Mouse (Mus musculus) hindbrain, postnatal 0 days (tissue): ENCODE results near the gene Cdkn2c. TPM values are rescaled to one million over a fixed set of nuclear protein-coding genes. Genes with fewer than 3 reads are reported as not detected.

Source experiments
- ATAC-seq: fragments of 200-750 bp; cut with Nextera tagmentation; 2 replicates; pipeline ENCODE4 v1.8.0; 2017; ENCODE audit warnings: mild to moderate bottlenecking, moderate TSS enrichment, moderate library complexity
- DNase-seq: peaks from one replicate; pipeline ENCODE4 v3.0.0-alpha.2; 2015; ENCODE audit warnings: low spot score
- H3K27ac ChIP-seq: fragments of 300-500 bp; sonication (generic); 2 replicates; pipeline ENCODE4 v1.5.1; 2014; ENCODE audit warnings: mild to moderate bottlenecking
- H3K27me3 ChIP-seq: fragments of 300-500 bp; sonication (generic); 2 replicates; pipeline ENCODE4 v1.6.1; 2014; ENCODE audit warnings: low read length, mixed read lengths; ENCODE audit not compliant: insufficient read depth
- H3K36me3 ChIP-seq: fragments of 300-500 bp; sonication (generic); 2 replicates; pipeline ENCODE4 v1.6.1; 2014; ENCODE audit warnings: low read length, mixed read lengths; ENCODE audit not compliant: insufficient read depth
- H3K4me1 ChIP-seq: fragments of 300-500 bp; sonication (generic); 2 replicates; pipeline ENCODE4 v1.6.1; 2014; ENCODE audit warnings: antibody characterized with exemption, low read length, mixed read lengths; ENCODE audit not compliant: insufficient read depth
- H3K4me2 ChIP-seq: fragments of 300-500 bp; sonication (generic); 2 replicates; pipeline ENCODE4 v1.6.1; 2014; ENCODE audit warnings: low read depth, mild to moderate bottlenecking, low read length, moderate library complexity, mixed read lengths
- H3K4me3 ChIP-seq: fragments of 300-500 bp; sonication (generic); 2 replicates; pipeline ENCODE4 v1.5.1; 2014; ENCODE audit warnings: low read length
- H3K9ac ChIP-seq: fragments of 300-500 bp; sonication (generic); replicated peaks from 2 replicates; pipeline ENCODE4 v1.6.1; 2014; ENCODE audit warnings: mild to moderate bottlenecking, low read length, moderate library complexity, mixed read lengths
- H3K9me3 ChIP-seq: fragments of 300-500 bp; sonication (generic); 2 replicates; pipeline ENCODE4 v1.6.1; 2016; ENCODE audit warnings: low read length, mixed read lengths
- CTCF ChIP-seq: IDR thresholded peaks from 2 replicates; pipeline ENCODE4 v1.5.1; 2016; ENCODE audit warnings: antibody characterized with exemption, control low read depth, low read depth
- WGBS: fragments of 180-500 bp; shearing (Covaris S2); extraction: QIAGEN DNeasy Blood & Tissue Kit; methylation state at CpG from one replicate; pipeline ENCODE4 v1.1.7; 2014; 5-methylcytosine and 5-hydroxymethylcytosine counted together
- polyA plus RNA-seq: library from polyadenylated mRNA; unstranded; fragments of >200 nt; fragmentation: Nextera tagmentation; extraction: Ambion mirVana; gene quantifications from 2 replicates; pipeline ENCODE4 v1.2.1, GENCODE M21; 2015
- total RNA-seq: library from RNA; depleted of rRNA; stranded (reverse); fragments of >200 nt; gene quantifications from 2 replicates; pipeline ENCODE4 v1.2.3, GENCODE M21; 2014

Cdkn2c gene
- total and polyA plus RNA-seq, 2 experiments from 2014 or later: 6.3 to 9.6 TPM

GRCm38 (mm10) chr4:109657851-109658500, 9.0 kb downstream of the Cdkn2c start:
- H3K27ac ChIP-seq: no peak overlapping the region
- H3K4me2 ChIP-seq: peak overlapping the region; percentile 80
- H3K9me3 ChIP-seq: no peaks in the 10 kb centered on the region
- no peaks in the 10 kb centered on the region for H3K36me3 ChIP-seq
- H3K27me3 ChIP-seq: peaks cover 38% of the 10 kb centered on the region
- WGBS: 4% methylated on average over 20 of the region's 20 CpGs
- TF ChIP-seq CTCF: no peak
- no peak for DNase-seq
- peak; percentile 38; the same call in 1 of the 2 replicates for ATAC-seq
- H3K4me1 ChIP-seq: peaks cover 4% of the 10 kb centered on the region; the same call in 1 of the 2 replicates
- H3K9ac ChIP-seq: peak overlapping the region; percentile 33; the same call in 1 of the 2 replicates
- peak overlapping the region; percentile 45 for H3K4me3 ChIP-seq

GRCm38 (mm10) chr4:109657021-109657850, 9.8 kb downstream of the Cdkn2c start:
- Histone ChIP-seq H3K9ac (peak overlapping the region; percentile 33; the same call in 1 of the 2 replicates), H3K27me3 (peaks cover 35% of the 10 kb centered on the region), H3K4me3 (peak overlapping the region; percentile 45), H3K27ac (no peak overlapping the region), H3K4me2 (peak overlapping the region; percentile 80), H3K4me1 (peaks cover 4% of the 10 kb centered on the region; the same call in 1 of the 2 replicates), H3K36me3 (no peaks in the 10 kb centered on the region), H3K9me3 (no peaks in the 10 kb centered on the region)
- under 1% methylated on average over 52 of the region's 53 CpGs for WGBS
- ATAC-seq: peak; percentile 72
- no peak for TF ChIP-seq CTCF
- DNase-seq: no peak

GRCm38 (mm10) chr4:109656301-109656700, 10.7 kb downstream of the Cdkn2c start:
- no peak for TF ChIP-seq CTCF
- Histone ChIP-seq H3K4me2 (no peak overlapping the region), H3K27ac (no peak overlapping the region), H3K9ac (no peak overlapping the region), H3K27me3 (peaks cover 28% of the 10 kb centered on the region), H3K9me3 (no peaks in the 10 kb centered on the region), H3K36me3 (no peaks in the 10 kb centered on the region), H3K4me3 (no peak overlapping the region), H3K4me1 (peaks cover 4% of the 10 kb centered on the region; the same call in 1 of the 2 replicates)
- DNase-seq: no peak
- no peak for ATAC-seq
- 33% methylated on average over 4 of the region's 4 CpGs for WGBS

DNA sequence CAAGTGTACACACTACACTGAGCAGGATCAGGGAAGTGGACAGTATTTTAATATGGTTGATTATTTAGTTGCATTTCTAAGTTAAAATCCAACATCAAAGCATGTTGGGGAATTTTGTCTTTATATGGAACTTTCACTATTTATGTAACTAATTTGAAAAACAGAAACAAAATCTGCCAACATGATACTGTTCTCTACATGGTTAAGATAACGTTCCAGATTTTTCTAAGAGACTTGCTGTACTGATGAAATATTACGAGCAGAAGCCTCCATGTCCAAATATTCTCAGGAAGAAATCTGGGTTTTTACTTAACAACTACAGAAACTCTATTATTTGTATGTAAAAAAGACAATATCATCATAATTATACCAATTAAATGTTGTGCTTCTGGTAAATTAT, 11.3 kb downstream of the Cdkn2c start:
- TF ChIP-seq CTCF: no peak
- H3K4me3 ChIP-seq: no peak overlapping the region
- no peak overlapping the region for H3K4me2 ChIP-seq
- DNase-seq: no peak
- no peaks in the 10 kb centered on the region for H3K9me3 ChIP-seq
- 65% methylated on average over 2 of the region's 2 CpGs for WGBS
- H3K27ac ChIP-seq: no peak overlapping the region
- H3K27me3 ChIP-seq: peaks cover 24% of the 10 kb centered on the region
- peaks cover 4% of the 10 kb centered on the region; the same call in 1 of the 2 replicates for H3K4me1 ChIP-seq
- no peak for ATAC-seq
- no peaks in the 10 kb centered on the region for H3K36me3 ChIP-seq
- H3K9ac ChIP-seq: no peak overlapping the region

- DNase-seq (no peak), ATAC-seq (no peak)
- no peak overlapping the region for H3K4me2 ChIP-seq
- peaks cover 17% of the 10 kb centered on the region for H3K27me3 ChIP-seq
- TF ChIP-seq CTCF: no peak
- H3K4me3 ChIP-seq: no peak overlapping the region
- H3K36me3 ChIP-seq: no peaks in the 10 kb centered on the region
- no peak overlapping the region for H3K27ac ChIP-seq
- H3K9ac ChIP-seq: no peak overlapping the region
- peaks cover 4% of the 10 kb centered on the region; the same call in 1 of the 2 replicates for H3K4me1 ChIP-seq
- H3K9me3 ChIP-seq: no peaks in the 10 kb centered on the region
- WGBS: 75% methylated on average over 2 of the region's 2 CpGs
Measured at GRCm38 (mm10) chr4:109654701-109655100, 12.3 kb downstream of the Cdkn2c start.

DNA sequence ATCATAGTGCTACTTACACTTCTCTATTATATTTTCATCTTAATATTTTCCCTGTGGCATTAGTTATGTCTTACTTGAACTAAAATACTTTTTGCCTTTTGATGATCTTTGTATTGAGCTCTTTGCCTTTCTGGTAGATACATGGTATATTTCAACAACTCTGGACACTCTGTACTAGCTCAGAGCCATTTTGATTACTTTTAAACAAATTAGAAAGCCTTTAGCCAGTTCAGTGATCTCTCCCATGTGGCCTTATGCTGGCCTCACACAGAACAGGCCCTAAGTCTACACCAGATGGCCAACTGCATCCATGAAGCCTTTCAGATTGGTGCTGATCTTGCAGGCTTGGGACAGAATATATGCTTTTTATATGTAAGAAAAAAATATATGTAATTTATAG, 13.7 kb downstream of the Cdkn2c start:
- no peaks in the 10 kb centered on the region for H3K9me3 ChIP-seq
- no peak for ATAC-seq
- no peak for TF ChIP-seq CTCF
- no peak overlapping the region for H3K4me3 ChIP-seq
- peaks cover 17% of the 10 kb centered on the region for H3K27me3 ChIP-seq
- no peak for DNase-seq
- H3K4me2 ChIP-seq: no peak overlapping the region
- H3K4me1 ChIP-seq: peaks cover 4% of the 10 kb centered on the region; the same call in 1 of the 2 replicates
- no peaks in the 10 kb centered on the region for H3K36me3 ChIP-seq
- no peak overlapping the region for H3K27ac ChIP-seq
- H3K9ac ChIP-seq: no peak overlapping the region
